Mouse (Mus musculus) G1E (cell line): Measurements from ENCODE around the gene Macrod2.

ENCODE experiments used
- CTCF ChIP-seq: IDR thresholded peaks from 2 replicates; pipeline ENCODE4 v1.5.1; 2012; ENCODE audit warnings: low read depth, low read length, inconsistent platforms, mixed read lengths
- GATA1 ChIP-seq: IDR thresholded peaks from 2 replicates; pipeline ENCODE4 v1.6.1; 2012; ENCODE audit warnings: borderline replicate concordance, low read length, inconsistent platforms, mixed read lengths
- GATA2 ChIP-seq: IDR thresholded peaks from 2 replicates; pipeline ENCODE4 v1.6.1; 2012; ENCODE audit warnings: low read depth, low read length, inconsistent platforms, borderline replicate concordance

GRCm38 (mm10) chr2:141698320-141698719 is 1303.2 kb downstream of the Macrod2 start:
- TF ChIP-seq CTCF = no peak
- no peak for TF ChIP-seq GATA1
- no peak for TF ChIP-seq GATA2
